Mouse (Mus musculus) 3134 (cell line): ENCODE data around the gene Irf9.

Source experiments
- DNase-seq: peaks from one replicate; pipeline ENCODE4 v3.0.0-alpha.2; 2011; ENCODE audit warnings: low spot score; ENCODE audit not compliant: insufficient read length; ENCODE audit errors: extremely low read depth

Irf9 gene

DNA sequence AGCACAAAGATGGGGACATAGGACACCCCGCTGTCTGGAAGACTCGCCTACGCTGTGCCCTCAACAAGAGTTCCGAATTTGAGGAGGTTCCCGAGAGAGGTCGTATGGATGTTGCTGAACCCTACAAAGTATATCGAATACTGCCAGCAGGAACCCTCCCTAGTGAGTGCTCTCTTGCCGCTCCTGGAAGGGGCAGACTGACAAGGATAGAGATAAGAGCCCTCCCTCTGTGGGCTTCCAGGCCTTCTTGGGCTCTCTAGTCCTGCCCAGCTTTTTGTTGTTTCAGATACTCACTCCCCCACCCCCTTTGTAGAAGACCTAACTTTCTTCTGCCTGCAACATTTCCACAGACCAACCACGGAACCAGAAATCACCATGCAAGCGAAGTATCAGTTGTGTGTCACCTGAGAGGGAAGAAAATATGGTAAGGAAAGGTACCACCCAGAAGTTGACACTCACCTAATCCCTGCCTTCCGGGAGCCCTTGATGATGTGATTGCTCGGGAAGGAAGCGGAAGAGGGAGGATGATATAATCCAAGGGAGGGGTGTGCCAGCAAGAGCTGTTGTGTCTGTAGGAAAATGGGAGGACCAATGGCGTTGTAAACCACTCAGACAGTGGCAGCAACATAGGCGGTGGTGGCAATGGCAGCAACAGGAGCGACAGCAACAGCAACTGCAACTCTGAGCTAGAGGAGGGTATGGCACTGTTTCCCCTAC, 2.5 kb downstream of the Irf9 start:
- DNase-seq: no peak

DNA sequence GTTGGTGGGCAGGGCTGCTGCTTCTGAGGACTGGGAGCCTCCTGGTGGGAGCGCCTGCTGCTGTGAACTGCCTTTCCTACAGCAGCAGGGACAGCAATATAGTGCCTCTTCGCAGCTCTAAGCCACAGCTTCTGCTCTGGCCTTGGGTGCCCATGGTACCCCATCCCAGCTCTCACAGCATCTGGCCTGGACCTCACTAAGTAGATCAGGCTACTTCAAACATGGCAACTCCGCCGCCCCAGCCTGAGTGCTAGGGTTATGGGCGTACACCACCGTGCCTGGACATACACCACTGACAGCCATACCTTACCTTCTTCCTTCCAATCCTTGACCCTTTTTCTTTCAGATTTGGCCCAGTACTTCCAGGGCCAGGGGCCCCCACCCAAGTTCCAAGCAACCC, 5.0 kb downstream of the Irf9 start:
- DNase-seq: no peak

- no peak for DNase-seq
Observed at GRCm38 (mm10) chr14:55613346-55613745, 10.0 kb downstream of the Irf9 start.

DNA sequence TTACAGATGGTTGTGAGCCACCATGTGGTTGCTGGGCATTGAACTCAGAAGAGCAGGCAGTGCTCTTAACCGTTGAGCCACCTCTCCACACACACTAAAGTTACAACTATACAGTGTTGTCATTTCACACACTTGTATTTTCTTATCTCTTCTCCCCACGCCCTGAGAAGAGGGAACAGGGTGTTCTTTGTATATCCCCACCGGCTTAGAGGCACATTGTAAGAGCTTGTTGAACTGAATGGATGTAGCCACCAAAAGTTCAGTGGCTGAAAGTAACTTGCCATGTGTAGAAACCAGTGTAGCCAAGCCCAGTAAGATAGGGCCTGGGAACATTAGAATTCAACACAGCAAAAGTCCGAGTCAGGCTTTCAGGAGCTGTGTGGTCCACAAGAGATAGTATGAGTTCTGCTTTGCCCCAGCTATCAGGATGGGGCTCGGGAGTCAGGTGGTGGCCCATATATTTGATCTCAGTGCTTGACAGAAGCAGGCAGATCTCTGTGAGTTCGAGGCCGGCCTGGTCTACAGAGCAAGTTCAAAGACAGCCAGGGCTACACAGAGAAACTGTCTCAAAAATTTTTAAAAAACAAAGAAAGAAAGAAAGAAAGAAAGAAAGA, 11.3 kb downstream of the Irf9 start:
- no peak for DNase-seq

- DNase-seq: no peak
Observed at GRCm38 (mm10) chr14:55615876-55616275, 12.5 kb downstream of the Irf9 start.

DNA sequence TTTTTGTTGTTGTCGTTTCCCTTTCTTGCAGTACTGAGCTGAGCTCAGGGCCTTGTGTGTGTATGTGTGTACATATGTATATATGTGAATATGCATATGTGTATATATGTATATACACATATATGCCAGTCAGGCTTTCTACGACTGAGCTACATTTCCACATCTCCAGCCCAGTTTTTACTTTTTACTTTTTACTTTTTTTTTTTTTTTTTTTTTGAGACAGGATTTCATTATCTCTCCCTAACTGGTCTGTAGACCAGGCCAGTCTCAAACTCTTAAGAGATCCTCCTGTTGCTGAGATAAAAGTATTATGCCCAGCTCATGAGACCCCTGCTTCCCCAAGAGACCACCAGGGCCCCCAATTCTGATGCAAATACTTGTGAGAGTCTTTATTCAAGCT, 13.5 kb downstream of the Irf9 start:
- no peak for DNase-seq

DNA sequence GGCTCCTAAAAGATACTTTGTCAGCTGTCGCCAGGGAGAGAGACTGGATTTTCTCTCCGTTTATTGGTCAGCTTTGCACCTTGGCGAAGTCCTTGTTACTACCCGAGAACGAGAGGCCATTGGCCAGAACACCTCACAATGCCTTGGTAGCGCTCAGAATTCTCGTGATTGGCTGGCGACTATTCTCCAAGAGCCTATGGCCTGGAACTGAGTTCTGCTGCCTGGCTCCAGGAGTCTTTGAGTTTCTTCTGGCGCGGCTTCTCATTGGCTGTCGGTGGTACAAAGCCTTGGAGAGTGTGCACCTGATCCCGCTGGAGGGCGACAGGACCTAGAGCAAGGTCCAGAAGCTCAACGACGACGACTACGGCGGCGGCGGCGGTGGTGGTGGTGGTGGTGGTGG, 14.5 kb downstream of the Irf9 start, which contains the start of gene Rec8:
Gene Rec8, plus strand, starts transcription at position 216 of the 400 bp plus-strand sequence.
- DNase-seq: no peak

- no peak for DNase-seq
Observed at GRCm38 (mm10) chr14:55618486-55619195, 15.3 kb downstream of the Irf9 start.

- DNase-seq: no peak
Observed at GRCm38 (mm10) chr14:55628077-55628827, 24.9 kb downstream of the Irf9 start.

DNA sequence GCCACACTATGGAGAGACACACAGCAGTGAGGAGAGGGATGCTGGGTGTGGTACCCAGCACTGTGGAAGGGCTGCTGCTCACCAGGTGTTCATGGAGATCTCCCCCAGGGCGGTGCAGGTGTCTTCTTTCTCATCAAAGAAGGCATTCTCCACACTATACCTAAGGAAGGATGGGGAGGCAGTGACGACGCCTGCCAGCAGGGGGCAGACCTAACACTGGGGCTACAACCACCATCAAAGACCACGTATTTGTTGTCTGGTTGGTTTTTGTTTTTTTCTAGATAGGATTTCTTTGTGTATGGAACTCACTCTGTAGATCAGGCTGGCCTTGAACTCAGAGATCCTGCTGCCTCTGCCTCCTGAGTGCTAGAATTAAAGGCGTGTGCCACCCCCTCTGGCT, 25.9 kb downstream of the Irf9 start:
- no peak for DNase-seq

DNA sequence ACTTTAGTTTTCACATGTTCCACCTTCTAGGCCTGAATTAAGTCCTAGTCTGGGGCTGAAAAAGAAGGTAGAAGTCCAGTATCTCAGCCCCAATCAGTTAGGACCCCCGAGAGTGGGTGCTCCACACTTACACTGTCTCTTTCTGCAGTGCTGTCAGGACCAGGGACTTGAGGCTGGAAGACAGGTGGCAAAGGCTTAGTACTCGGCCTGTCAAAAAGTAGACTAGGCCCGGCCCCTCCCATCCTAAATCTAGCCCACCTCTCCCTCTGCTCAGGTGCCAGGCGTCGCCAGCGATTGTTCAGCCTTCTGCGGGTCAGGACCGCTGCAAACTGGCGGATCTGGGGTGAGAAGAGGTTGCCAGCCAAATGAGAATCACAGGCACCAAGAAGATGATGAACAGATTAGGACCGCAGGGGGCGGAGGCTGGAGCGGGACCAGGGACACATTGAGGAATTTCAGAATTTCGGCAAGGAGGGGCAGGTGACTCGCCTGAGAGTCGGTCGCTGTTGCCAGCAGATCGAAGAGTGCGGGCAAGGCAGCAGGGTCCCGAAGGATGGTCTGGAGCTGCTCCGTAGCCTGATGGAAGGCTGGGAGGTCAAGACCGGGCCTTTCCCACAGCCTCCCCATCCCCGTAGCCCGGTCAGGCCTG, 31.6 kb downstream of the Irf9 start:
- DNase-seq: no peak

DNA sequence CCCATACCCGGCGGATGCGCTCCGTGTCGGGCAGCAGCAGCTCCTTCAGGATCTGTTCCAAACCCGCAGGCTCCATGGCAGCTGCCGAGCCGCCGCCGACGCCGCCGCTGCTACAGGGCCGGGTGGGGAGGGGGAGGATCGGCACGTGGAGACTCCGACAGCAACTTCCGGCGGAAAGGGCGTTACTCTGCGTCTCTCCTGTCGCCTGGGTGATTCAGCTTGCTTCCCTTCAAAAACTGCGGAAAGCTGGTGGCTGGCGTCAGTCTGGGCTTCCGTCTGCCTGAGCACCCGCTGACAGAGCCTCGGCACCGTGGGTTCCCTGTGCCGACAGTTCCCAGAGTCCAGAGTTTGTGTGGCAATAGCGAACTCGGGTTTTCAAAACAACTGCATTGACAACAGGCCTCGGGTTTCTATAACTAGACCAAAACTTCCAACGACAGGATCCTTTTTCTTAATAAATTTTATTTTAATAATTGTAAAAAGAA, 32.2 kb downstream of the Irf9 start, which contains the start of gene Ipo4:
Gene Ipo4, minus strand, starts transcription at position 435 of the 485 bp plus-strand sequence.
- DNase-seq: peak; percentile 93

GRCm38 (mm10) chr14:55637795-55638194, 34.4 kb downstream of the Irf9 start, which contains the start of gene Gm49378:
Gene Gm49378 (minus strand): TSS chr14:55637895.
- no peak for DNase-seq

GRCm38 (mm10) chr14:55640816-55641215, 37.4 kb downstream of the Irf9 start:
- DNase-seq: no peak

DNA sequence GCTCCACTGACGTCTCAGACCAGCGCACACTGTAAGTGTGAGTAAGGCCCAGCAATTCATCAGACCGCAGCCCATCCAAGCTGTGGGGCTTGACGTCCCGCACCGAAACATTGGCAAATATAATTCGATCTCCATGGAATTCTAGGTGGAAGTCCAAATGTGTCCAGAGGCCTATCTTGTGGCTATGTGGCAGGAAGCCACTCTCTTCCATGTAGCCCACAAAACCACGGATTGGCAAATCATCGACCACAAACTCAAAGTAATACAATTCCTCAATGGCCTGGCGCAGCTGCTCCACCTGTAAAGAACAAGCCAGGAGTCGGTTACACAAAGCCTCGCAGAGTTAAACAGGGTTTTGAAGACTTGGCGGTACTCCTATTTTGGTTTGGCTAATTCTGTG, 37.9 kb downstream of the Irf9 start:
- no peak for DNase-seq

- DNase-seq: no peak
Observed at GRCm38 (mm10) chr14:55642679-55643059, 39.3 kb downstream of the Irf9 start.

DNA sequence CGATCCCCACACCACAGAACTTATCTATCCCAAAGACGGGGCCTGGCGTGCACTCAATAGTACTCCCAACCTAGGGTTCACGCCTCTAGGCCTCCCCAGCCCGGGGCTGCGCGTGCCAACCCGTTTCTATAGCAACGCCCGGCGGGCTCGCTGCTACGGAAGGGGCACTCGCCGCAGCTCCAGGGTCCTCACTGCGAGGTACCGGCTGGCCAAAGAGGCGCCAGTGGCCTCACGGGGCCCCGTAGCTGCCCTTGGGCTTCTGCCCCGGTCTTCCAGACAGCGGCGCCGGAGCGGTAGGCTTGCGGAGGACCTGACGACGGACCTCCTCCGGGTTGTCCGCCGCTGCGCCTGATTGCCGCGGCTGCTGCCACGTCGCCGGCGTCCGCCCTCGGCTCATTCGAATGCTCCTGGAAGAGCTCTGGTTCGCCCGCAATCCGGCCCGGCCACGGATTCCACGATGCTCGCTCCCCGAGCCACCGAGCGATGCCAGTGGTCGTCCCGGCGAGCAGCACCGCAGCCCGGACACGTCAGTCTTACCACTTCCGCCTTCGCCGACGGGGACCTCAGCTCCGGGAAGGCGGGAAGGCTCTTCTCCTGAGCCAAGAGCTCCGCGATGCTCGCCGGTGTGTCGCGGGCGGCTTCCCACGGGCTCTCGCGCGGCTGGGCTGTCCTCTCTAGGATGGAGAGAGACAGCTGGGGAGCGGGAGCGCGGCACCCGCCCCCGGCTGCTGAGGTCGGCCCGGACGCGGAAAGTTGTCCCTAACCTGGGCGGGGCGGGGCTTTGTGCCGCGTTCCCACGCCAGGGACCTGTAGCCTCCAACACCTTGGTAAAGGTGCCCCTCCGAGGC, 39.9 kb downstream of the Irf9 start, which contains the start of gene Tm9sf1:
Gene Tm9sf1, minus strand, starts transcription at position 747 of the 848 bp plus-strand sequence.
- peak; percentile 96 for DNase-seq

DNA sequence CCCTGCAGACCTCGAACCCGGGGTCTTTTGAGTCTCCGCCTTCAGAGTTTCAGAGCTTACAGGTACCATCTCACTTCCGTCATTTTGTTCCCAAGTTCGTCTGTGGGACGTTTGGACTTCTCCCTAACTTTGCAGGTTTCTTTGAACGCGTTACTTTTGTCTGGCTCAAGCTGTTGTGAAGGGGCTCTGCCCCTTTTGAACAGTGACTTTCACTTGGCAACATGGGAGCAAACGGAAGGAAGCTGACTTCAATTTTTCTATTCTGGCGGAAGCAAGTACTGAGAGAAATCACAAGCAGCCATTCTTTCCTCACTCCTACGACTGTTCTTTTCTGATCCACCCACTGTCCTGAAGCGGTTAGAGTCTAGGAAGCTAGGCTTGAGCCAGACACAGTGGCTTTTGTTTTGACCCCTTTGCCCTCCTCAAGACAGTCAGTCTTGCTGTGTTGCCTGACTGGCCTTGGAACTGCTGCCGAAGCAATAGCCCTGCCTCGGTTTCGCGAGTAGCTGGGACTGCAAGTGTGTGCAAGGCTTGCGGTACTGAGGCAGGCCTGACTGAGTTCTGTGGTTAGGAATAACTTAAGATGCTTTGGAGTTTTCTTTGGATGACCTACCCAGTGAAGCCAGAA, 41.0 kb downstream of the Irf9 start:
- DNase-seq: no peak

GRCm38 (mm10) chr14:55649884-55650283, 46.5 kb downstream of the Irf9 start, which contains the start of gene Tssk4:
Gene Tssk4 (plus strand): TSS chr14:55650184.
- no peak for DNase-seq
